Mouse (Mus musculus): Measurements from ENCODE around the gene Has3.

The Has3 gene

DNA sequence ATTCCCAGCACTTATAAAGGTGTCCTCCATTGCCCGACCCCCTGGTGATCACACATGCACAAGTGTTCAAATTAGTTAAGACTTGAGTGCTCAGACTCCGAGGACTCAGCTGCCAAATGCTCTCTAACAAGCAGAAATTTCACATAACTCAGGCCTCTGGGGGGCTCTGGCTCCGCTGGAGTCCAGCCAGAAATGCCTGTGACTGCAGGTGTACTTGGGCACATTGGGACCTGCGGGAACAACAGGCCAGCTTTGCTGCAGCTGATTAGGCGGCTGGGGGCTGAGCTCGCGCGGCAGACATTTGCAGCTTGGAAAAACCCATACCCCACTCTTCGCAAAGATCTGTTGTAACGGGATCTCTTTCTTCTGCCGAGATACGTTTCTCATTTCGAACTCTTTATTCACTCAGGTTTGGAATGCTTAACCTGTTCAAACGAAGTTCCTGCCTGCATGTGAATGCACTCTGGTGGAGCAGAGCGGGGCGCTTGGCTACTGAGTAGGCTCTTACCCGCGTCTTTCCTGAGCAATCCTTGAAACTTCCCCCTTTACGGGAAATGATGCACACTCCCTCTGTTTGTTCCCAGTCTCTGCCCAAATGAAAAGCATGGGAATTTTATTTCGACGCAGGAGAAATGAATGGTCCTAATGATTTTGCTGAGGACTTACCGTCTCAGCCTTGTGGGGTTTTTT lies 62.5 kb downstream of the Has3 start:
- no peak for DNase-seq (ENCODE audit: low spot score)

GRCm38 (mm10) chr8:106933506-106934143 lies 63.6 kb downstream of the Has3 start:
- DNase-seq (ENCODE audit: low spot score) = no peak

Measured in spleen, adult 12 weeks (tissue).